Mouse (Mus musculus) neutrophil, adult 5-6 weeks (primary cell): ENCODE data around the gene Ros1. TPM values are rescaled to one million over a fixed set of nuclear protein-coding genes. Genes with fewer than 3 reads are reported as not detected.
A peak's percentile ranks its signal among the peaks of the same experiment; 100 is the strongest.

Experiments used
- ATAC-seq: fragments of 151-379, 151-347 bp; 2 replicates; pipeline ENCODE4 v1.8.0; 2017; ENCODE audit warnings: mild to moderate bottlenecking, moderate TSS enrichment; ENCODE audit not compliant: insufficient number of reproducible peaks, poor library complexity, low FRiP score, severe bottlenecking; ENCODE audit errors: extremely low read depth
- total RNA-seq: library from RNA; stranded (forward); fragments of 200-1000 nt; gene quantifications from 2 replicates; pipeline ENCODE4 v1.2.3, GENCODE M21; 2017

Gene Ros1
- not detected in 2 replicates for total RNA-seq

GRCm38 (mm10) chr10:52194957-52195852 lies at the start of gene Ros1:
Gene Ros1, minus strand, starts transcription at chr10:52195244.
- ATAC-seq = no peak

- ATAC-seq = no peak
Observed at GRCm38 (mm10) chr10:52242680-52243323, 47.8 kb upstream of the Ros1 start.

- ATAC-seq = no peak
Observed at GRCm38 (mm10) chr10:52242015-52242414, 47.0 kb upstream of the Ros1 start.

GRCm38 (mm10) chr10:52235461-52235860 lies 40.4 kb upstream of the Ros1 start:
- ATAC-seq = no peak

- ATAC-seq = no peak
Observed at GRCm38 (mm10) chr10:52234654-52234981, 39.6 kb upstream of the Ros1 start.

GRCm38 (mm10) chr10:52233969-52234653 lies 39.1 kb upstream of the Ros1 start:
- no peak for ATAC-seq

- peak; percentile 47 for ATAC-seq
Observed at GRCm38 (mm10) chr10:52233301-52233968, 38.4 kb upstream of the Ros1 start, which contains the start of gene Dcbld1. Gene Dcbld1, plus strand, starts transcription at chr10:52233619.

GRCm38 (mm10) chr10:52232196-52233176 lies 37.4 kb upstream of the Ros1 start:
- ATAC-seq = peak; percentile 58

- ATAC-seq = no peak
Observed at GRCm38 (mm10) chr10:52219600-52219999, 24.6 kb upstream of the Ros1 start.

GRCm38 (mm10) chr10:52217564-52217934 lies 22.5 kb upstream of the Ros1 start:
- no peak for ATAC-seq

- peak; percentile 53 for ATAC-seq
Observed at GRCm38 (mm10) chr10:52216797-52217563, 21.9 kb upstream of the Ros1 start.

GRCm38 (mm10) chr10:52215267-52215818 lies 20.3 kb upstream of the Ros1 start:
- ATAC-seq = no peak

GRCm38 (mm10) chr10:52204006-52204405 lies 9.0 kb upstream of the Ros1 start:
- no peak for ATAC-seq

- ATAC-seq = no peak
Observed at GRCm38 (mm10) chr10:52185900-52186299, 9.1 kb downstream of the Ros1 start.

- no peak for ATAC-seq
Observed at GRCm38 (mm10) chr10:52182878-52183277, 12.2 kb downstream of the Ros1 start.

GRCm38 (mm10) chr10:52174376-52174775 lies 20.7 kb downstream of the Ros1 start:
- ATAC-seq = no peak

GRCm38 (mm10) chr10:52170489-52170888 lies 24.6 kb downstream of the Ros1 start:
- no peak for ATAC-seq
